Mouse (Mus musculus) MEL-GATA-1-ER (cell line): ENCODE measurements around the gene Crlf2.

Source experiments
- DNase-seq: peaks from one replicate; pipeline ENCODE4 v3.0.0-alpha.2; 2012; ENCODE audit warnings: low read depth; ENCODE audit errors: extremely low read depth

The Crlf2 gene

GRCm38 (mm10) chr5:109548712-109549111 lies 10.1 kb downstream of the Crlf2 start:
- no peak for DNase-seq

GRCm38 (mm10) chr5:109547112-109547511 lies 11.7 kb downstream of the Crlf2 start:
- no peak for DNase-seq

- DNase-seq: peak; percentile 7
These were observed 49.1 kb downstream of the Crlf2 start for GRCm38 (mm10) chr5:109509679-109510078.

- peak; percentile 41 for DNase-seq
These were observed 52.1 kb downstream of the Crlf2 start for GRCm38 (mm10) chr5:109506729-109507128.
